Mouse (Mus musculus) intestine, embryonic 16.5 days (tissue): Measurements from ENCODE around the gene Ptprn2. TPM values are rescaled to one million over a fixed set of nuclear protein-coding genes. Genes with fewer than 3 reads are reported as not detected.
A peak's percentile ranks its signal among the peaks of the same experiment; 100 is the strongest.

Experiments
- ATAC-seq: fragments of 200-750 bp; cut with Nextera tagmentation; 2 replicates; pipeline ENCODE4 v1.8.0; 2017; ENCODE audit warnings: moderate TSS enrichment, moderate library complexity
- H3K27ac ChIP-seq: fragments of 300-500 bp; sonication (generic); 2 replicates; pipeline ENCODE4 v1.5.1; 2014; ENCODE audit warnings: mild to moderate bottlenecking, low read length
- H3K27me3 ChIP-seq: fragments of 300-500 bp; sonication (generic); replicated peaks from 2 replicates; pipeline ENCODE4 v1.6.1; 2014; ENCODE audit warnings: low read length, control low read depth, mixed read lengths; ENCODE audit not compliant: control insufficient read depth, insufficient read depth
- H3K36me3 ChIP-seq: fragments of 300-500 bp; sonication (generic); 2 replicates; pipeline ENCODE4 v1.6.1; 2014; ENCODE audit warnings: low read length, control low read depth; ENCODE audit not compliant: control insufficient read depth, insufficient read depth
- H3K4me1 ChIP-seq: fragments of 300-500 bp; sonication (generic); 2 replicates; pipeline ENCODE4 v1.6.1; 2014; ENCODE audit warnings: low read length, control low read depth, mixed read lengths; ENCODE audit not compliant: control insufficient read depth, insufficient read depth
- H3K4me2 ChIP-seq: fragments of 300-500 bp; sonication (generic); 2 replicates; pipeline ENCODE4 v1.6.1; 2014; ENCODE audit warnings: low read depth, low read length, control low read depth
- H3K4me3 ChIP-seq: fragments of 300-500 bp; sonication (generic); 2 replicates; pipeline ENCODE4 v1.5.1; 2014; ENCODE audit warnings: mild to moderate bottlenecking, low read length
- H3K9ac ChIP-seq: fragments of 300-500 bp; sonication (generic); 2 replicates; pipeline ENCODE4 v1.6.1; 2014; ENCODE audit warnings: low read depth, low read length
- H3K9me3 ChIP-seq: fragments of 300-500 bp; sonication (generic); 2 replicates; pipeline ENCODE4 v1.6.1; 2016; ENCODE audit warnings: low read length, control low read depth; ENCODE audit not compliant: control insufficient read depth
- WGBS: fragments of 180-500 bp; shearing (Covaris S2); extraction: QIAGEN DNeasy Blood & Tissue Kit; methylation state at CpG from one replicate; pipeline ENCODE4 v1.1.7; 2014; 5-methylcytosine and 5-hydroxymethylcytosine counted together
- polyA plus RNA-seq: library from polyadenylated mRNA; unstranded; fragments of >200 nt; fragmentation: Nextera tagmentation; extraction: Ambion mirVana; gene quantifications from 2 replicates; pipeline ENCODE4 v1.2.1, GENCODE M21; 2015

Gene Ptprn2
- polyA plus RNA-seq, 1 experiment from 2014 or later, result 1.8 TPM

GRCm38 (mm10) chr12:117150611-117151395 is 665.3 kb downstream of the Ptprn2 start:
- H3K4me2 ChIP-seq, result no peak overlapping the region

GRCm38 (mm10) chr12:117151611-117152010 is 666.1 kb downstream of the Ptprn2 start:
- Histone ChIP-seq H3K4me3 (no peak overlapping the region), H3K4me2 (no peak overlapping the region), H3K27ac (no peak overlapping the region), H3K9ac (no peak overlapping the region), H3K27me3 (peaks cover 65% of the 10 kb centered on the region), H3K9me3 (no peaks in the 10 kb centered on the region), H3K36me3 (no peaks in the 10 kb centered on the region), H3K4me1 (peaks cover 6% of the 10 kb centered on the region)
- WGBS, result 18% methylated on average over 7 of the region's 7 CpGs
- no peak for ATAC-seq

More at GRCm38 (mm10) chr12:117150611-117151395, 665.3 kb downstream of the Ptprn2 start:
- no peak for ATAC-seq
- H3K4me3 ChIP-seq, result no peak overlapping the region
- peaks cover 6% of the 10 kb centered on the region for H3K4me1 ChIP-seq
- H3K36me3 ChIP-seq, result no peaks in the 10 kb centered on the region
- no peak overlapping the region for H3K27ac ChIP-seq
- 15% methylated on average over 33 of the region's 33 CpGs for WGBS
- no peaks in the 10 kb centered on the region for H3K9me3 ChIP-seq
- H3K27me3 ChIP-seq, result peaks cover 59% of the 10 kb centered on the region
- no peak overlapping the region for H3K9ac ChIP-seq

- H3K27me3 ChIP-seq, result peaks cover 72% of the 10 kb centered on the region
- no peaks in the 10 kb centered on the region for H3K36me3 ChIP-seq
- no peak overlapping the region for H3K9ac ChIP-seq
- H3K4me3 ChIP-seq, result no peak overlapping the region; the same call in 1 of the 2 replicates
- no peak overlapping the region for H3K27ac ChIP-seq
- 4% methylated on average over 26 of the region's 28 CpGs for WGBS
- no peaks in the 10 kb centered on the region for H3K9me3 ChIP-seq
- ATAC-seq, result no peak
- H3K4me1 ChIP-seq, result peaks cover 6% of the 10 kb centered on the region
- H3K4me2 ChIP-seq, result peak overlapping the region; percentile 88; the same call in 1 of the 2 replicates
These were observed 667.0 kb downstream of the Ptprn2 start for GRCm38 (mm10) chr12:117152366-117153165.

GRCm38 (mm10) chr12:117153166-117153480 is 667.6 kb downstream of the Ptprn2 start:
- H3K27ac ChIP-seq, result no peak overlapping the region
- no peak overlapping the region for H3K9ac ChIP-seq
- no peaks in the 10 kb centered on the region for H3K9me3 ChIP-seq
- peak overlapping the region; percentile 55 for H3K4me3 ChIP-seq
- H3K36me3 ChIP-seq, result no peaks in the 10 kb centered on the region
- H3K4me2 ChIP-seq, result peak overlapping the region; percentile 88
- WGBS, result 2% methylated on average over 8 of the region's 8 CpGs
- ATAC-seq, result no peak
- H3K4me1 ChIP-seq, result peaks cover 6% of the 10 kb centered on the region
- H3K27me3 ChIP-seq, result peaks cover 77% of the 10 kb centered on the region

GRCm38 (mm10) chr12:117153671-117154355 is 668.3 kb downstream of the Ptprn2 start:
- H3K4me3 ChIP-seq, result peak overlapping the region; percentile 55
- H3K9ac ChIP-seq, result peak overlapping the region; percentile 55
- no peaks in the 10 kb centered on the region for H3K36me3 ChIP-seq
- H3K9me3 ChIP-seq, result no peaks in the 10 kb centered on the region
- H3K27me3 ChIP-seq, result peaks cover 84% of the 10 kb centered on the region
- peak; percentile 85 for ATAC-seq
- peaks cover 6% of the 10 kb centered on the region for H3K4me1 ChIP-seq
- 0% methylated on average over 53 of the region's 73 CpGs for WGBS
- no peak overlapping the region for H3K27ac ChIP-seq
- H3K4me2 ChIP-seq, result peak overlapping the region; percentile 88

- Histone ChIP-seq H3K27ac (no peak overlapping the region), H3K27me3 (peaks cover 89% of the 10 kb centered on the region), H3K9ac (no peak overlapping the region), H3K9me3 (no peaks in the 10 kb centered on the region), H3K4me2 (peak overlapping the region; percentile 88), H3K4me3 (peak overlapping the region; percentile 55), H3K36me3 (no peaks in the 10 kb centered on the region), H3K4me1 (peaks cover 8% of the 10 kb centered on the region)
- WGBS, result 1% methylated on average over 27 of the region's 27 CpGs
- no peak for ATAC-seq
These were observed 669.1 kb downstream of the Ptprn2 start for GRCm38 (mm10) chr12:117154356-117155243.

GRCm38 (mm10) chr12:117155307-117156220 is 670.0 kb downstream of the Ptprn2 start:
- ATAC-seq, result no peak
- Histone ChIP-seq H3K4me2 (no peak overlapping the region), H3K9me3 (no peaks in the 10 kb centered on the region), H3K27ac (no peak overlapping the region), H3K4me3 (no peak overlapping the region), H3K9ac (no peak overlapping the region), H3K27me3 (peaks cover 94% of the 10 kb centered on the region), H3K4me1 (peaks cover 17% of the 10 kb centered on the region), H3K36me3 (no peaks in the 10 kb centered on the region)
- 7% methylated on average over 33 of the region's 33 CpGs for WGBS

- WGBS, result 39% methylated on average over 5 of the region's 5 CpGs
- peaks cover 17% of the 10 kb centered on the region for H3K4me1 ChIP-seq
- no peak overlapping the region for H3K27ac ChIP-seq
- H3K9me3 ChIP-seq, result no peaks in the 10 kb centered on the region
- H3K4me3 ChIP-seq, result no peak overlapping the region
- H3K4me2 ChIP-seq, result no peak overlapping the region
- no peaks in the 10 kb centered on the region for H3K36me3 ChIP-seq
- ATAC-seq, result no peak
- H3K9ac ChIP-seq, result no peak overlapping the region
- peaks cover 88% of the 10 kb centered on the region for H3K27me3 ChIP-seq
These were observed 670.7 kb downstream of the Ptprn2 start for GRCm38 (mm10) chr12:117156256-117156655.
